Mouse (Mus musculus) adrenal gland, postnatal 4 days (tissue): ENCODE measurements around the gene Sema3d. TPM values are rescaled to one million over a fixed set of nuclear protein-coding genes. Genes with fewer than 3 reads are reported as not detected.

Source experiments
- DNase-seq, 2 experiments: peaks; one replicate each; pipeline ENCODE4 v3.0.0; 2021 to 2022; ENCODE audit warnings: low spot score in 2 of 2, mixed read lengths in 2 of 2
- total RNA-seq, 2 experiments: library from RNA; stranded (reverse); gene quantifications; 2 replicates each; pipeline ENCODE4 v1.2.3; 2021

The Sema3d gene
- total RNA-seq, 2 experiments from 2014 or later: 7.9 to 10.2 TPM

DNA sequence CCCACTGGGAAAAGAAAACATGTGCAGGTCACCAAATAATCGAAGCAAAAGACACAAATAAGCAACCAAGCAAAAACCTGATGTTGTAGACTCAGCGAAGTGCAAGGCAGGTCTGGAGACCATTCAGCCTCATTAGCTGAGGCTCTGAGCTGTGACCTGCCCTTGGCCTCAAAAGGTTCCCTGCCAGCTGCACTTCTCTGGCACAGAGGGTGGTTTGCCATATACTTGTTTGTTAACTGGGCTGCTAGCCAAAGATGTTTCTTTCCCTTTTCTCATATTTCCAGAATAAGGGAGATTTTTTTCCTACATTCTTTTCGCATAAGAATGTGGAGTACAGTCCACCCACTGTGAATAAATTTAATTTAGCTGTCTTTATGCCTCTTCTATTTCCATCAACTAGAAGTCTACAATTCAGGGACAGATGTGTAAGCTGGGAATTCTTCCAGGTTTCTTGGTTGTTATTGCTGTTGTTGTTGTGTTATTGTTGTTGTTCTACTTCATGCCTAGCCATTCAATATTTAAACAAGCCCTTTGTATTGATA, 200.2 kb downstream of the Sema3d start:
- DNase-seq: no peak

GRCm38 (mm10) chr5:12584886-12585285, 201.7 kb downstream of the Sema3d start:
- no peak for DNase-seq

DNA sequence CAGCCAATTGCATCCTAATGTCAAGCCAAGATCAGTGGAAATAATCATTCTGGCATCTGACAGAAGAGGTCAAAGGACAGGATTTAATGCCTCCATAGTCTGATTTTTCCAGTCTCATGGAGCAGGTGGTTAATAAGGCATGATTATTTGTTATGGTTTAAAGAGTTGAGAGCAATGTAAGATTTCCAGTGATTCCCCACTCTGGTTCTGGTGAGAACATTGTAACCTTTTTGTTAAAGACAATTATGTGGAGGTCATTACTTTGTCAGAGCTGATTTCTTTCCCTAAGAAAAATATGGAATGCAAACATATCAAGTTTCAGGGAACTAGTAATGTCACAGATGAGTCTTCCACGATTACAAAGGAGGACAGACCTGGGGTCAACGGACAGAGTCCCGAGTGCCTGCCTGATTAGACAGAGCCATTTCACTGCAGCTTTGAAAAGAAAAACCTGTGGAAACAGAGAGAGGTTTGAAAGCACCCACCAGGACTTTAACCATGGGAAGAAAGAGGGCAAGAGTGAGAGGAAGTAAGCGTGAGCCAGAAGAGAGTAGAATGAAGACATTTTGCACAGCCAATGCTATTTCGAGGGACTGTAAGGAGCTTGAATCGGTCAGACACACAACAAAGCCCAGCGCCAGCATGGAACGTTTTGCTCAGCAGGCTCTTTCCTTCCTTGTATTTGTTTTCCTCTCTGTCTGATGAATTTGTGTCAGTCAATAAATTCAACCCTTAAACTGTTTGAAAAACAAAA, 251.2 kb downstream of the Sema3d start:
- DNase-seq: no peak

DNA sequence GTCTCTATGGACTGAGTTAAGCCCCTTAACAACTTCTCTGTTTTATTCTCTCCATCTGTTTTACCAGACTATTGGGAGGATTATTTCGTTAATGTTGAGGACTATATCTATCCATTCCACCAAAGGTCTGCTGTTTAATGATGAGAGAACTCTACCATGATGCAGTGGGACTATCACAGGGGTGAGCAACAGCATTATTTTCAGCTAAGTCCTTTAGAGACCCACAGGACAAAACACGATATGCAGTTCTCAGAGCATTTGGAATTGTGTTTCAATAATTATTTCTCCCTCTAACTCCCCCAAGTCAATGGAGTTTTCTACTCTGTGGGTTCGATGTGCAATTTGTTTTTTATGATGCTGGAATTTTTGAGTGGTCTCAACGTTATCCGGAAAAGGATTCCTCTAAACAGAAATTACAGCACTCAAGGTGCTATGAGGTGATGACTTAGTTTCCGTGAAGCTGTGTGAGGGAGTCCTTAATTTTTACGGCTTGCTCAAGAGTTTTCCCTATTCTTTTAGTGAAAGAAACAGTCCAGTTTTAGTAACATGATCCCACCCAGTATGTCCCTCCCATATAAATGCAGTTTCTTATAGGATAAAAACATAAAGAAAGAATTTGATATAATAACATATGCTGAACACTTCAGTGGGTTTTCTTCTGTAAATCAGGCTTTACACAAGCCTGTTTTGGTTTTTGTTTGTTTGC, 254.7 kb downstream of the Sema3d start:
- no peak for DNase-seq
